In the genomic region with DNA sequence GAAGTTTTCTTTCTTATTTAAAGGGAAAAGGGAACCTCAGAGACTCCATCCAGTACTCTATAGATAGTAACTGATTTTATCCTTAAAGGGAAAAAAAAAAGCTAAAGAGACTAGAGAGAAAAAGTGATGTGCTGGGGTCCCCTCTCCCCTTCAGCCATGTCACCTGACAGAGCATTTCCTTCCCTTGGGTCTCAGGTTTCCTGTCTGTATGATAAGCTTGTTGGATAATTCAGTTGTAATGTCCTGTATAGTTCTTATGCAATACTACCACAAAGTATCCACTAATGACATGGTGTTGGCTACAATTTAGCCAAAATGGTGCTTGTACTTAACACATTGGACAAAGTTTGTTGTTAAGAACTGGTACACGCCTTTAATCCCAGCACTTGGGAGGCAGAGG, we compare ENCODE assay signal across 14 mouse cellular contexts. TPM values are rescaled to one million over a fixed set of nuclear protein-coding genes. Genes with fewer than 3 reads are reported as not detected.
"Had no signal": no experiment of that assay in that cellular context is flagged by ENCODE, and none has a peak within 500 bp of the region (broad histone marks: within the 10 kb centered on the region; RNA-seq: fewer than 3 reads in every experiment).

No protein-coding gene starts in this region.

- H3K27me3 ChIP-seq: limb, embryonic 13.5 days; liver, embryonic 13.5 days; midbrain, embryonic 15.5 days; neural tube, embryonic 13.5 days; stomach, embryonic 15.5 days had no signal

- H3K4me3 ChIP-seq: limb, embryonic 13.5 days; liver, embryonic 13.5 days; midbrain, embryonic 15.5 days; neural tube, embryonic 13.5 days; stomach, embryonic 15.5 days had no signal

- H3K4me2 ChIP-seq: limb, embryonic 13.5 days; liver, embryonic 13.5 days; midbrain, embryonic 11.5 days; midbrain, embryonic 15.5 days; neural tube, embryonic 13.5 days; stomach, embryonic 15.5 days had no signal

- H3K36me3 ChIP-seq: midbrain, embryonic 15.5 days had no signal

- H3K27ac ChIP-seq: kidney, postnatal 0 days; midbrain, embryonic 15.5 days; neural tube, embryonic 13.5 days; stomach, embryonic 15.5 days had no signal

- DNase-seq: kidney, adult 8-10 months; liver, embryonic 13.5 days; lung, adult 18-20 months; retina, postnatal 1 day; right cerebral cortex, postnatal 4 days; thymus, postnatal 4 days had no signal

- ATAC-seq: midbrain, embryonic 15.5 days had no signal

- H3K9me3 ChIP-seq: limb, embryonic 13.5 days; liver, embryonic 13.5 days; midbrain, embryonic 15.5 days; neural tube, embryonic 13.5 days; stomach, embryonic 15.5 days had no signal

- H3K9ac ChIP-seq: limb, embryonic 13.5 days; liver, embryonic 13.5 days; midbrain, embryonic 15.5 days; neural tube, embryonic 13.5 days; stomach, embryonic 15.5 days had no signal

RNA-seq across cellular contexts. Expression of gene Drd1, which starts 25.3 kb away (rescaled TPM):
- total RNA-seq: monocyte, adult 5-6 weeks had no signal
- polyA plus RNA-seq: limb, embryonic 13.5 days; liver, embryonic 13.5 days; spleen, adult 2 months had no signal
